Mouse (Mus musculus) cortical plate, adult 2 months (tissue): ENCODE results near the gene Nudt2. TPM values are rescaled to one million over a fixed set of nuclear protein-coding genes. Genes with fewer than 3 reads are reported as not detected.

Experiments used
- H3K27ac ChIP-seq: fragments of 200-500 bp; 2 replicates; pipeline ENCODE4 v1.5.1; 2012; ENCODE audit warnings: low read length, control low read depth, inconsistent platforms; ENCODE audit not compliant: insufficient read depth
- H3K4me1 ChIP-seq: fragments of 200-500 bp; 2 replicates; pipeline ENCODE4 v1.6.1; 2011; ENCODE audit warnings: low read length; ENCODE audit not compliant: control insufficient read depth, insufficient read depth
- H3K4me3 ChIP-seq: fragments of 200-500 bp; 2 replicates; pipeline ENCODE4 v1.5.1; 2011; ENCODE audit warnings: mild to moderate bottlenecking, low read length, control low read depth; ENCODE audit not compliant: insufficient read depth
- CTCF ChIP-seq: fragments of 200-500 bp; IDR thresholded peaks from 2 replicates; pipeline ENCODE4 v1.5.1; 2011; ENCODE audit warnings: mild to moderate bottlenecking, control low read depth, low read length; ENCODE audit not compliant: insufficient read depth; ENCODE audit errors: extremely low read depth
- POLR2A ChIP-seq: fragments of 200-500 bp; IDR thresholded peaks from 2 replicates; pipeline ENCODE4 v1.6.1; 2011; ENCODE audit warnings: mild to moderate bottlenecking, low read length, control low read depth; ENCODE audit not compliant: insufficient read depth; ENCODE audit errors: extremely low read depth
- polyA plus RNA-seq: library from polyadenylated mRNA; depleted of rRNA; stranded (reverse); fragments of >200 nt; gene quantifications from 2 replicates; pipeline ENCODE4 v1.2.3, GENCODE M21; 2012

The Nudt2 gene
- polyA plus RNA-seq, 1 experiment, result 46.5 TPM

DNA sequence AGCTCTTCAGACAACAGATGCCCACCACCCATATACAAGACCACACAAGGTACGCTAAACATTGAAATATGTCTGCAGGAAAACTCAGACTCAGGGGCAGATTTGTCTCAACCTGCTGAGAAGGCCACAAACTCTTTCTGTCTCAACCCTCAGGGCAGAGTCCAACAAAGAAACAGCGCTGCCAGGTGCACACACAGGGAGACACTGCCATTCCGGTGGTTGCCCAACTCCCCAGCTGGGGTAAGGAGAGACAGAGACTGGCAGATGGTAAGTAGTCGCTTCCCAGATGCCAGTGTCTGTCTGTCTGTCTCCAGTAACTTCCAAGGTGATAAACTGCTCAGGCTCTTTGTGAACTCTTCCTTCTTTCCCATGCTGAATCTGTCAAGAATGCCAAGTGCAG lies 35.8 kb downstream of the Nudt2 start:
- H3K4me1 ChIP-seq, result no peaks in the 10 kb centered on the region
- TF ChIP-seq CTCF (no peak), POLR2A (no peak)
- no peak overlapping the region; the same call in 1 of the 2 replicates for H3K4me3 ChIP-seq
- no peak overlapping the region for H3K27ac ChIP-seq

DNA sequence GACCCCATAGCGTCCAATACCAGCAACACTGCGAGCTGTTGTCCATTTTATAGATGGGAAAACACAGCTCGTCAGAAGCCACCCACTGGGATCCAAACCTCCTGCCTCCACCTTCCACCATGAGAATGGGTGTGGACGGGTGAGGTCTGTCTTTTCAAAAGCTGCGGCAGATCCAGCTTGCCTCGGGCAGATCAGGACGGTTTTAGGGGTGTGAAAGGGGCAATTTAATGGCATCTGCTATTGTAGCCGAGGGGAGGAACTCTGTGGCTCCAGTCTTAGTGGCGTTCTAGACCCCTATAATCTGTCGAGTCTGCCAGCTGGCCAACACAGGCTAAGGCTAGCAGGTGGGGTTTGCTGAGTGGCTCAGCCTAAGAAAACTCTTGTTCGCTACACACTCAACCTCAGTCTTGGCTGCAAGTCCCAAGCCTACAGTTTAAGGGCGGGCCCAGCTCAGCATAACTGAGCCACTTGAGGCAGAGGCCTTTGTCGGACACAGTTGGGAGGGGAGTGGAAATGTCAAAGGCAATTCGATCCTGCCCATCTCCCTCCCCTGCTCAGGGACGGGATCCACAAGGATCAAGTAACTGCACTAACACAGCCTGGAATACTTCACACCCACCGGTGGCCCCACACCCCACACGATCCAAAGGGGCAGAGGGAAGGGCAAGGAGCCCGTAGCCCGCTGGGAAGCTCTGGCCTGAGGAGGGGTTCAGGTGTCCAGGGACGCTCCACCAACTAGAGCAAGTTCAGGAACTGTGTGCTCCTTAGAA lies 37.4 kb downstream of the Nudt2 start:
- Histone ChIP-seq H3K4me3 (peak overlapping the region; percentile 45), H3K4me1 (peaks cover 3% of the 10 kb centered on the region; the same call in 1 of the 2 replicates), H3K27ac (no peak overlapping the region)
- TF ChIP-seq CTCF, result no peak
- TF ChIP-seq POLR2A, result no peak

DNA sequence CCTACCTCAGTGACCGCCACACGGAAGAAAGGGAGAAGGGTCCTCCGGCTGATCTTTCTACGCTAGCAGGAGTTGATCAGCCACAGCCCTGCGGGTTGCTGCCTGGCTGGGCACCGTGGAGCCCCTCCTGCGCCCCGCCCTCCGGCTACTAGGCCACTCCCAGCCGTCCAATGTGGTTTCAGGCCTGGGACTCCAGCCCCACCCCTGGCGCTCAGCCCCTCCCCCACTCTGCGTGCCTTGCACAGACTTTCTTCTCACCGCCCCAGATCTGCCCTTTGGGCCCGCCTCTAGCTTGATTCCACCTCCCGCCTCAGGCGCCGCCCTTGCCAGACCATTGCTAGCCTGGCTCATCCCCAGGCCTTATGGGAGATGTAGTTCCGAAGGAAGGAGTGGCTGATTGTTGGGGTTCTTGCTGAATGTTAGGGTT lies 38.0 kb downstream of the Nudt2 start, which contains the start of gene AI464131:
Gene AI464131 (minus strand): TSS at position 91 of the 427 bp plus-strand sequence.
- peak; percentile 63 for TF ChIP-seq POLR2A
- TF ChIP-seq CTCF, result no peak
- H3K4me1 ChIP-seq, result peaks cover 3% of the 10 kb centered on the region; the same call in 1 of the 2 replicates
- H3K27ac ChIP-seq, result no peak within 1 kb of the TSS
- peak within 1 kb of the TSS; percentile 45 for H3K4me3 ChIP-seq

DNA sequence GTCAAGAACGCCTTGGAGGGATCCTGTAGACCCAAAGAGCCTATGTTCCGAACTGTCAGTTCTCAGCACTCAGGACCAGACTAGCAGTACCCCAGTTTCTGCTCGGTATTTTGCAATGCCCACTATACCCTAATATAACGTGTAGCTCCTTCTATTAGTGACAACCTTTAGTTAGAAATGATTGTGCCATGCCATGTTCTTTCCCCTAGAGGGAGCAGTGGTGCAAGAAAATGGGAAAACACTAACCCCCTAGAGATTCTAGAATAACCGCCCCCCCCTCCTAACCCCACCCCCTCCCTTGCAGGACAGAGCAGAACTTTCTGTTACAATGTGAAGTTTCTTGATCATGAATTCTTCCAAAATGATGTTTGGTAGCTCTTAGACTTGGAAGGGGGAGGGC lies 39.4 kb downstream of the Nudt2 start:
- Histone ChIP-seq H3K27ac (no peak overlapping the region), H3K4me1 (peaks cover 3% of the 10 kb centered on the region; the same call in 1 of the 2 replicates), H3K4me3 (no peak overlapping the region)
- no peak for TF ChIP-seq CTCF

DNA sequence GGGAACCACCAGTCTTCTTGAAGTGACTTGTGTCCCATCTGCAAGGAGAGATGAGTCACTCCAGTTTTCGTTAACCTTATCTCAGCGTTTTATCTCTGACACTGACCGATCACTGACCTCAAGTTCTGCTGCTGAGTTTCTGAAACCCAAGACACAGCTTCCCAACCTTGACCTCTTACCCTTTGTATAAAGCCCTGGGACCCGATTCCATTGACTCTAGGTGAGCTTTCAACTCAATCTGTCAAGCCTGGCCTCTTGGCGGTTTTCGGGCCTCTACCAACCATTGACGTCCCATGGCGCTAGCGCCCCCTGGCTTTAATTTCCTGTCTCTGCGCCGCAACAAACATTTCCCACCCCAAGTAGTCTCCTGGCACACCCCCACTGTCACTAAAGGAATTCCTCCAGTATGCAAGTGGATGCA lies 40.2 kb downstream of the Nudt2 start:
- no peak overlapping the region for H3K4me3 ChIP-seq
- TF ChIP-seq CTCF (no peak), POLR2A (no peak)
- H3K27ac ChIP-seq, result no peak overlapping the region
- peaks cover 3% of the 10 kb centered on the region; the same call in 1 of the 2 replicates for H3K4me1 ChIP-seq

DNA sequence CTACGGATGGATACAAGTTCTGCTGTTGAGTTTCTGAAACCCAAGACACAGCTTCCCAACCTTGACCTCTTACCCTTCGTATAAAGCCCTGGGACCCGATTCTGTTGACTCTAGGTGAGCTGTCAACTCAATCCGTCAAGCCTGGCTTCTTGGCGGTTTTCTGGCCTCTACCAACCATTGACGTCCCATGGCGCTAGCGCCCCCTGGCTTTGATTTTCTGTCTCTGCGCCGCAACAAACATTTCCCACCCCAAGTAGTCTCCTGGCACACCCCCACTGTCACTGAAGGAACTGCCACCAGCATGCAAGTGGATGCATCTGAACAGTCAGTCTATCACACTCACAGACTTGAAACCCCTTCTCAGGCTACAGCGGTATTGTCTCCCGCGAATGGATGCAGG lies 41.2 kb downstream of the Nudt2 start:
- Histone ChIP-seq H3K27ac (no peak overlapping the region), H3K4me3 (no peak overlapping the region), H3K4me1 (peaks cover 3% of the 10 kb centered on the region; the same call in 1 of the 2 replicates)
- peak; percentile 41 for TF ChIP-seq CTCF
- no peak for TF ChIP-seq POLR2A

DNA sequence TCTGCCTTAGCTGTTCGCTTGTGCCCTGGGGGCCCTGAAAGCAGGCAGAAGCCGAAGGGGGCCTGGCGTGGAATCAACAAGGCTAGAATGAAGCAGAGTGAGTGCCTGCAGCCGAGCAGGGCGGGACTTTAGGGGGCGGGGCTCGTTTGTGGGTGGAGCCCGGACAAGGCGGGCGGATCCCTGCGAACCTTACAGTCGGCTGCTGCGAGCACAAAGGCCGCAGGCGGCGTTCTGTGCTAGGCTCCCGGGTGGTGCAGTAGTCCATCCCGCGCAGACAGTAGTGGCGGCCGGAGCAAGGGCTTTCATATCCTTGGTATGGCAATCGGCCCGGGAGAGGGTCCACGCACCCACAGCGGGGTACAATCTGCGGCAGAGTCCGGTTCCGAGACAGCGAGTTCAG lies 42.0 kb downstream of the Nudt2 start:
- TF ChIP-seq CTCF (no peak), POLR2A (peak; percentile 72)
- Histone ChIP-seq H3K4me1 (peaks cover 3% of the 10 kb centered on the region; the same call in 1 of the 2 replicates), H3K4me3 (peak overlapping the region; percentile 45), H3K27ac (no peak overlapping the region)

DNA sequence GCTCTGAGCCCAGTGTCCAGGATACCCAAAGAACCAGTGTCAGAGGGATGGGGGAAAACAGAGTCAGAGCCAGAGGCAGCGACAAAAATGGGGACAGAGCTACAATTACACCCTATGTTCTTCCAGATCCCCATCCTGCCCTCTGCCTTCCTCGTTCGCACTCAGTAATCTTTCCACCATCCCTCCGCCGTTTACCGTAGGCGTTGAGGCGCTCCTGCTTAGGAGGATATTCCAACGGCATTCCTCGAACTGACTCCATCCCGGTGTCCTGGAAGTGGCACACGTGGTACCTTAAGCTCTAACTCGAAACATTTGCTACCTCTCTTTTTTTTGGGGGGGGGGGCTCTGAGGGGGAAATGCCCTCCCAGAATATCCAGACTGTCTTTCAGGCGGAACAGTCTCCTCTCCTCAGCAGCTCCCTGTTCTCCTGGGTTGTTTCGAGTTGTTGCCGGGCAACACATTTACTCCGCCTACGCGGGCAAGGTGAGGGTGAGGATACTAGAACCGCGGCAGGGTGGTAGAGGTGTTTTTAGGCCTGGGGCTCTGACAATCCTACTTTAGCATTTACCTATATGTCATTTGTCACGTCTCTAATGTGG lies 42.5 kb downstream of the Nudt2 start:
- peak overlapping the region; percentile 45 for H3K4me3 ChIP-seq
- no peak for TF ChIP-seq POLR2A
- TF ChIP-seq CTCF, result no peak
- H3K4me1 ChIP-seq, result peaks cover 3% of the 10 kb centered on the region; the same call in 1 of the 2 replicates
- no peak overlapping the region for H3K27ac ChIP-seq

DNA sequence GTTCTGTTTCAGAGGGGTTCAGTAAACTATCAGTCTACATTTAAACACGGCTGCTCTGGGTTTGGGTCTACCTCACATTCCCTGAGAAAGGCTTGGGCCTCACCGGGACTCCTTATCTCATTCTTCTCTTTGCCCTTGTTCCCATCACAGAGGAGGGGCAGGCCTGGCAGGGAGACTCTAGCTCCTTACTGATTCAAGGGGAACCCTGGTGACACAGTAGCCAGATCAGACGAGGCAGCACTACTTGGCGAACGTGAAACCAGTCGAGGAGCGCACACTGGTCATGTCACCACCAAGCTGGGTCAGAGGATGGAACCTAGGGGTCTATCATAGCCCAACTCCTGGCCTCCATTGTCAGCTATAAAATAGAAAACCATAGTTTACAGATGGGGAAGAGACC lies 43.0 kb downstream of the Nudt2 start:
- TF ChIP-seq CTCF (no peak), POLR2A (no peak)
- H3K27ac ChIP-seq, result no peak overlapping the region
- H3K4me3 ChIP-seq, result no peak overlapping the region
- peaks cover 3% of the 10 kb centered on the region; the same call in 1 of the 2 replicates for H3K4me1 ChIP-seq

DNA sequence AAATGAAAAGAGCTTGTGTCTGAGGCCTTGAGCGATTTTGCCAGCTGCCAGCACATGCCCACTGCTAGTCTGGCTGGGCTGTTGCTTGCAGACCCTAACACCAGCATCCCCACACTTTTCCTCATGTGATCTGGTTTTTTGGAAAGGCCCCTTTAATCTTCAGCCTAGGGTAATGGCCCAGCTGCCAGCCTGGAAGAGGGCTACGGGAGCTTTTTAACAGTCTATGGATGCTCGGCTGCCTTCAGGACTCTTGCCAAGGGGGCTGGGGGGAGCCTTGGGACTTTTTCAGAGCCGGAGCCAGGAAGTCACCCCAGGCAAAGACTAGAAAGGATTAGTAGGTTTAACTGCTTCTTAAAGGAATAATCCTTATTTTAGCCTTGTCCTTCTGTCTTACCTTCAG lies 48.4 kb downstream of the Nudt2 start:
- Histone ChIP-seq H3K27ac (no peak overlapping the region), H3K4me3 (no peak overlapping the region), H3K4me1 (peaks cover 3% of the 10 kb centered on the region)
- TF ChIP-seq CTCF (no peak), POLR2A (no peak)
